Mouse (Mus musculus) CH12.LX (cell line): Measurements from ENCODE around the gene Dll1. TPM values are rescaled to one million over a fixed set of nuclear protein-coding genes. Genes with fewer than 3 reads are reported as not detected.

Experiments
- DNase-seq: peaks from one replicate; pipeline ENCODE4 v3.0.0-alpha.2; 2013; ENCODE audit errors: extremely low read depth
- H3K27ac ChIP-seq: 2 replicates; pipeline ENCODE4 v1.5.1; 2012; ENCODE audit warnings: low read depth, mild to moderate bottlenecking, control low read depth, moderate library complexity; ENCODE audit not compliant: insufficient read depth
- H3K27me3 ChIP-seq: replicated peaks from 2 replicates; pipeline ENCODE3; 2012; ENCODE audit warnings: inconsistent platforms
- H3K36me3 ChIP-seq, 2 experiments: replicated peaks in 1 of 2; 2 replicates each; pipeline versions ENCODE3 to v1.6.1; 2012; ENCODE audit warnings: inconsistent platforms in 1 of 2, low read length in 1 of 2, mild to moderate bottlenecking in 1 of 2, mixed read lengths in 1 of 2, moderate library complexity in 1 of 2; ENCODE audit not compliant: control insufficient read depth in 1 of 2, insufficient read depth in 1 of 2
- H3K4me1 ChIP-seq, 2 experiments: 2 replicates each; pipeline ENCODE4 v1.6.1; 2012; ENCODE audit warnings: inconsistent platforms in 1 of 2, moderate library complexity in 1 of 2; ENCODE audit not compliant: insufficient read depth in 2 of 2, control insufficient read depth in 1 of 2
- H3K4me2 ChIP-seq: 2 replicates; pipeline ENCODE4 v1.6.1; 2012; ENCODE audit warnings: low read depth, mild to moderate bottlenecking, control low read depth; ENCODE audit not compliant: poor library complexity, insufficient read depth, severe bottlenecking
- H3K4me3 ChIP-seq, 3 experiments: fragments of 150-350 bp in 1 of 3; sonication (generic) in 1 of 3; replicated peaks in 1 of 3; 2 replicates each; pipeline versions ENCODE3 to v1.5.1; 2011 to 2012; ENCODE audit warnings: low read depth in 2 of 3, low read length in 2 of 3, mild to moderate bottlenecking in 2 of 3, moderate library complexity in 2 of 3, control low read depth in 1 of 3, improper control_type of control experiment in 1 of 3, inconsistent platforms in 1 of 3, mixed read lengths in 1 of 3; ENCODE audit not compliant: poor library complexity in 1 of 3
- H3K79me2 ChIP-seq: replicated peaks from 2 replicates; pipeline ENCODE4 v1.6.1; 2012; ENCODE audit warnings: mild to moderate bottlenecking, moderate library complexity; ENCODE audit not compliant: control insufficient read depth, poor library complexity, insufficient read depth, severe bottlenecking; ENCODE audit errors: extremely low read depth
- H3K9ac ChIP-seq: 2 replicates; pipeline ENCODE4 v1.6.1; 2012; ENCODE audit warnings: low read depth, mild to moderate bottlenecking, control low read depth, moderate library complexity; ENCODE audit not compliant: insufficient read depth
- H3K9me3 ChIP-seq: replicated peaks from 2 replicates; pipeline ENCODE3; 2012; ENCODE audit warnings: low read length, inconsistent platforms, mixed read lengths
- CHD2 ChIP-seq: IDR thresholded peaks from 2 replicates; pipeline ENCODE4 v1.6.1; 2011; ENCODE audit warnings: low read length, improper control_type of control experiment
- E2F4 ChIP-seq: IDR thresholded peaks from 2 replicates; pipeline ENCODE4 v1.6.1; 2011; ENCODE audit warnings: low read depth, low read length, improper control_type of control experiment; ENCODE audit not compliant: insufficient replicate concordance
- ELF1 ChIP-seq: IDR thresholded peaks from 2 replicates; pipeline ENCODE4 v1.6.1; 2014; ENCODE audit warnings: low read depth, mild to moderate bottlenecking, inconsistent platforms, low read length, improper control_type of control experiment
- EP300 ChIP-seq: IDR thresholded peaks from 2 replicates; pipeline ENCODE4 v1.6.1; 2011; ENCODE audit warnings: low read length, improper control_type of control experiment
- ETS1 ChIP-seq: conservative IDR thresholded peaks from 2 replicates; pipeline ENCODE4 v1.6.1; 2012; ENCODE audit warnings: low read depth, mild to moderate bottlenecking, inconsistent platforms, low read length, improper control_type of control experiment, moderate library complexity
- HCFC1 ChIP-seq: IDR thresholded peaks from 2 replicates; pipeline ENCODE4 v1.6.1; 2012; ENCODE audit warnings: low read depth, mild to moderate bottlenecking, inconsistent platforms, low read length, improper control_type of control experiment
- JUND ChIP-seq: conservative IDR thresholded peaks from 2 replicates; pipeline ENCODE4 v1.6.1; 2011; ENCODE audit warnings: low read depth, low read length, improper control_type of control experiment
- KAT2A ChIP-seq: IDR thresholded peaks from 2 replicates; pipeline ENCODE4 v1.6.1; 2012; ENCODE audit warnings: low read length, improper control_type of control experiment, inconsistent platforms; ENCODE audit not compliant: insufficient replicate concordance
- MAFK ChIP-seq: IDR thresholded peaks from 2 replicates; pipeline ENCODE4 v1.6.1; 2011; ENCODE audit warnings: low read length, improper control_type of control experiment; ENCODE audit not compliant: insufficient replicate concordance
- MAX ChIP-seq: IDR thresholded peaks from 2 replicates; pipeline ENCODE4 v1.6.1; 2011; ENCODE audit warnings: low read length, improper control_type of control experiment
- MAZ ChIP-seq: IDR thresholded peaks from 2 replicates; pipeline ENCODE4 v1.6.1; 2012; ENCODE audit warnings: low read depth, mild to moderate bottlenecking, inconsistent platforms, low read length, improper control_type of control experiment, moderate library complexity
- MEF2A ChIP-seq: IDR thresholded peaks from 2 replicates; pipeline ENCODE4 v1.6.1; 2014; ENCODE audit warnings: low read depth, mild to moderate bottlenecking, inconsistent platforms, low read length, improper control_type of control experiment, borderline replicate concordance
- MXI1 ChIP-seq: IDR thresholded peaks from 2 replicates; pipeline ENCODE4 v1.6.1; 2011; ENCODE audit warnings: mild to moderate bottlenecking, low read depth, low read length, improper control_type of control experiment
- MYC ChIP-seq: IDR thresholded peaks from 2 replicates; pipeline ENCODE4 v1.6.1; 2011; ENCODE audit warnings: low read depth, mild to moderate bottlenecking, improper control_type of control experiment, low read length
- NELFE ChIP-seq: IDR thresholded peaks from 2 replicates; pipeline ENCODE4 v1.6.1; 2011; ENCODE audit warnings: low read depth, low read length, improper control_type of control experiment
- NRF1 ChIP-seq: IDR thresholded peaks from 2 replicates; pipeline ENCODE4 v1.6.1; 2014; ENCODE audit warnings: low read depth, mild to moderate bottlenecking, inconsistent platforms, low read length, improper control_type of control experiment, moderate library complexity
- PAX5 ChIP-seq: IDR thresholded peaks from 2 replicates; pipeline ENCODE4 v1.6.1; 2012; ENCODE audit warnings: low read length, inconsistent platforms, mixed read lengths
- POLR2A ChIP-seq: IDR thresholded peaks from 2 replicates; pipeline ENCODE4 v1.6.1; 2011; ENCODE audit warnings: low read depth, mild to moderate bottlenecking, improper control_type of control experiment, low read length
- POLR2AphosphoS2 ChIP-seq: IDR thresholded peaks from 2 replicates; pipeline ENCODE4 v1.6.1; 2011; ENCODE audit warnings: low read depth, low read length, improper control_type of control experiment
- RCOR1 ChIP-seq: conservative IDR thresholded peaks from 2 replicates; pipeline ENCODE4 v1.6.1; 2012; ENCODE audit warnings: low read depth, mild to moderate bottlenecking, inconsistent platforms, low read length, improper control_type of control experiment
- SIN3A ChIP-seq: IDR thresholded peaks from 2 replicates; pipeline ENCODE4 v1.6.1; 2012; ENCODE audit warnings: low read length, improper control_type of control experiment, inconsistent platforms
- TBP ChIP-seq: conservative IDR thresholded peaks from 2 replicates; pipeline ENCODE4 v1.6.1; 2011; ENCODE audit warnings: low read depth, low read length, improper control_type of control experiment
- TCF12 ChIP-seq: IDR thresholded peaks from 2 replicates; pipeline ENCODE4 v1.6.1; 2014; ENCODE audit warnings: low read depth, mild to moderate bottlenecking, inconsistent platforms, low read length, improper control_type of control experiment
- UBTF ChIP-seq: IDR thresholded peaks from 2 replicates; pipeline ENCODE4 v1.6.1; 2012; ENCODE audit warnings: low read depth, mild to moderate bottlenecking, inconsistent platforms, low read length, improper control_type of control experiment, moderate library complexity
- USF2 ChIP-seq: conservative IDR thresholded peaks from 2 replicates; pipeline ENCODE4 v1.6.1; 2011; ENCODE audit warnings: low read depth, low read length, improper control_type of control experiment
- ZC3H11A ChIP-seq: IDR thresholded peaks from 2 replicates; pipeline ENCODE4 v1.6.1; 2012; ENCODE audit warnings: low read depth, mild to moderate bottlenecking, inconsistent platforms, low read length, improper control_type of control experiment
- ZKSCAN1 ChIP-seq: IDR thresholded peaks from 2 replicates; pipeline ENCODE4 v1.6.1; 2012; ENCODE audit warnings: low read depth, inconsistent platforms, low read length, improper control_type of control experiment, borderline replicate concordance
- ZMIZ1 ChIP-seq: IDR thresholded peaks from 2 replicates; pipeline ENCODE4 v1.6.1; 2012; ENCODE audit warnings: low read depth, mild to moderate bottlenecking, inconsistent platforms, low read length, improper control_type of control experiment
- dilution Hi-C: fragments of 300-500 bp; cut with MboI; formaldehyde crosslinking; loops from 2 replicates; pipeline ENCODE4 v1.14.3; 2020; ENCODE audit warnings: low sequenced_read_pairs; ENCODE audit not compliant: extremely low pct_unique_long_range_greater_than_20kb, extremely low pct_ligation_motif_present
- in situ Hi-C: fragments of 300-500 bp; cut with MboI; formaldehyde crosslinking; loops from 3 replicates; pipeline ENCODE4 v1.14.3; 2019; ENCODE audit warnings: low sequenced_read_pairs, low pct_ligation_motif_present, low pct_unique_long_range_greater_than_20kb, mixed read lengths
- polyA plus RNA-seq: library from polyadenylated mRNA; unstranded; fragments of >175 nt; gene quantifications from 2 replicates; pipeline ENCODE4 v1.2.1, GENCODE M21; 2012; ENCODE audit warnings: low read depth; ENCODE audit not compliant: insufficient read length
- total RNA-seq, 2 experiments: library from RNA; depleted of rRNA; stranded (reverse); fragments of 300-350 nt in 1 of 2; fragments of >200 nt in 1 of 2; gene quantifications; 2 replicates each; pipeline ENCODE4 v1.2.3; 2012 to 2014

Gene Dll1
- total and polyA plus RNA-seq, 3 experiments = 0.25 to 0.52 (median 0.29) TPM

DNA sequence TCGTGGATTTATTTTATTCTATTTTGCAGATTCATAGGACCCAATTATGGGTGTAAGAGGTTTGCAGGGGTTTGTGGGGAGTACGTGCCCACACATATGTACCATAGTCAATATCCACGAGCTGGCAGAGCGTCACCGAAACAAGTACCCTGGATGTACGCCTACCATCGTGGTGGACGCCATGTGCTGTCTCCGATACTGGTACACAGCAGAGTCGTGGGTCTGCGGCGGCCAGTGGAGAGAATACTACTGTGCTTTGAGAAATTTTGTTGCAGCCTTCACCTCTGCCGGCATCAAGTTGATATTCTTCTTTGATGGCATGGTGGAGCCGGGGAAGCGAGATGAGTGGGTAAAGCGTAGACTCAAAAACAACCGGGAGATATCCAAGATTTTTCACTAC lies 25.0 kb upstream of the Dll1 start:
- Histone ChIP-seq H3K27ac (no peak overlapping the region), H3K9me3 (no peaks in the 10 kb centered on the region), H3K79me2 (peaks cover 19% of the 10 kb centered on the region), H3K9ac (no peak overlapping the region), H3K27me3 (no peaks in the 10 kb centered on the region), H3K4me3 (no peak overlapping the region), H3K4me2 (no peak overlapping the region), H3K36me3 (peaks cover 25 to 67% of the 10 kb centered on the region in 2 experiments), H3K4me1 (peaks cover 0 to 23% of the 10 kb centered on the region in 2 experiments; a peak in 2 of 4 replicates)
- in situ Hi-C loops (no loop called here), dilution Hi-C loops (no loop called here)
- no peak for TF ChIP-seq SIN3A
- TF ChIP-seq NRF1 = no peak
- no peak for TF ChIP-seq UBTF
- TF ChIP-seq CHD2 = no peak
- TF ChIP-seq MYC = no peak
- no peak for TF ChIP-seq JUND
- no peak for TF ChIP-seq ZC3H11A
- no peak for TF ChIP-seq MEF2A
- TF ChIP-seq USF2 = no peak
- TF ChIP-seq ETS1 = no peak
- no peak for TF ChIP-seq HCFC1
- no peak for TF ChIP-seq POLR2AphosphoS2
- TF ChIP-seq PAX5 = no peak
- TF ChIP-seq ZKSCAN1 = no peak
- TF ChIP-seq MAX = no peak
- TF ChIP-seq EP300 = no peak
- TF ChIP-seq ELF1 = no peak
- TF ChIP-seq E2F4 = no peak
- no peak for DNase-seq

DNA sequence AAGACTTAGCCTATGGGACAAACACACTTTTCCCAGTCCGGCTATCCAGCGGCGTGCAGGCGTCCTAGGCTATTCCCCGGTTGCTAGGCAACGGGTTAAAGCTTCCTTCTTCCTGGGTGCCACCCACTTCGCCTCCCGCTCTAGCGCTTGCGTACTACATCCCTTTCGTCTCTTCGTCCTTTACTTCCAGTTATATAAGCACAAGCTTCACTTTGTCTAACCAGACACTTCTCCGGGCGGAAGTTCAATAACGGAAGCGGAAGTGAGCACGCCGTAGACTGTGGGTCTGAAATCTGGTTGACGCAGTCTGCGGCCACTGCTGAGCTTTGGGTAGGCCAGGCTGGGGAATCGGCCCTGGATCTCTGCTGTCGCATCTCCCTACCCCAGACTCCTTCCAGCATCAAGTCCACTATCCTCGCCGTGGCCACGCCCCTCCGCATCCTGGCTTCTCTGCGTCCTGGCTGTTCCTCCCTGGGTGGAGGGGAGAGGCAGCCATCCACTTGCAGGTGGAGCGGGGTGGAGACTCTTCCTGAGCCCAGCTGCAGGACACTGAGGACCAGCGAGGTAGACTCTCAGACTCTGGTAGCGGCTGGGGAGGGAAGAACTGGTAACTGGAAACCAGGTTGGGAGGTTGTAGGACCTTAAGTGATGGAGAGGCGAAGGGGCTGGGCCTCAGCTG lies 19.5 kb upstream of the Dll1 start, which contains the start of gene Fam120b:
TSS of gene Fam120b (plus strand) at position 206 of the 679 bp plus-strand sequence.
- Histone ChIP-seq H3K4me2 (peak within 1 kb of the TSS; percentile 91), H3K27ac (peak within 1 kb of the TSS; percentile 70), H3K79me2 (peaks cover 24% of the 10 kb centered on the region), H3K4me3 (peak within 1 kb of the TSS; percentile 69 to 100 (median 82)), H3K4me1 (peaks cover 0 to 30% of the 10 kb centered on the region in 2 experiments; a peak in 2 of 4 replicates), H3K27me3 (peaks cover 24% of the 10 kb centered on the region), H3K36me3 (peaks cover 0 to 17% of the 10 kb centered on the region in 2 experiments), H3K9me3 (no peaks in the 10 kb centered on the region), H3K9ac (peak within 1 kb of the TSS; percentile 99)
- DNase-seq = peak; percentile 98
- TF ChIP-seq NRF1 (peak; percentile 90), SIN3A (peak; percentile 94), MAZ (no peak), POLR2A (peak; percentile 93), MAFK (no peak), MYC (peak; percentile 42; the same call in 1 of the 2 replicates), EP300 (no peak), ZMIZ1 (peak; percentile 29; the same call in 1 of the 2 replicates), KAT2A (0 out of 2 replicates have a peak, but pooled peaks have one; percentile 13), ETS1 (no peak), NELFE (peak; percentile 90), MXI1 (peak; percentile 94), JUND (no peak), ELF1 (peak; percentile 96), RCOR1 (no peak), TCF12 (peak; percentile 49; the same call in 1 of the 2 replicates), HCFC1 (peak; percentile 81), TBP (peak; percentile 71; the same call in 1 of the 2 replicates), POLR2AphosphoS2 (peak; percentile 61; the same call in 1 of the 2 replicates)
- in situ Hi-C loops (no loop called here), dilution Hi-C loops (no loop called here)
